Mouse (Mus musculus): ENCODE results near the gene Ddx25. TPM values are rescaled to one million over a fixed set of nuclear protein-coding genes. Genes with fewer than 3 reads are reported as not detected.
A peak's percentile ranks its signal among the peaks of the same experiment; 100 is the strongest.

Gene Ddx25
- total and polyA plus RNA-seq, 2 experiments: 0.01 TPM; not detected in 1

- H3K9ac ChIP-seq (ENCODE audit: low read depth, low read length): no peak overlapping the region
- TF ChIP-seq CTCF (IDR thresholded peaks at IDR 0.05; ENCODE audit: low read depth, low read length): no peak
- TF ChIP-seq POLR2A (IDR thresholded peaks at IDR 0.05; ENCODE audit: extremely low read depth, insufficient read depth, low read length): no peak
- 98% methylated on average over 11 of the region's 11 CpGs for WGBS
- peaks cover 3% of the 10 kb centered on the region for H3K4me1 ChIP-seq (ENCODE audit: control insufficient read depth, insufficient read depth, low read length)
- H3K4me3 ChIP-seq (ENCODE audit: insufficient read depth, low read depth, low read length): no peak overlapping the region
- H3K27ac ChIP-seq (replicated peaks; ENCODE audit: insufficient read depth, low read depth, low read length): no peak overlapping the region
- peaks cover 5% of the 10 kb centered on the region for H3K27me3 ChIP-seq (ENCODE audit: control insufficient read depth, insufficient read depth, low read length)
- H3K79me2 ChIP-seq (ENCODE audit: control insufficient read depth, insufficient read depth, low read length): no peaks in the 10 kb centered on the region; the same call in 1 of the 2 replicates
- H3K36me3 ChIP-seq (ENCODE audit: control insufficient read depth, insufficient read depth, low read length): peaks cover 13% of the 10 kb centered on the region
- no peak for DNase-seq (ENCODE audit: extremely low read depth, low read depth, low spot score)
Observed at GRCm38 (mm10) chr9:35561076-35561475, 2.7 kb upstream of the Ddx25 start.

GRCm38 (mm10) chr9:35559009-35559890, 922 bp upstream of the Ddx25 start:
- H3K9ac ChIP-seq (ENCODE audit: low read depth, low read length): peak overlapping the region; percentile 71
- no peaks in the 10 kb centered on the region; the same call in 1 of the 2 replicates for H3K79me2 ChIP-seq (ENCODE audit: control insufficient read depth, insufficient read depth, low read length)
- no peak for TF ChIP-seq CTCF (IDR thresholded peaks at IDR 0.05; ENCODE audit: low read depth, low read length)
- peak; percentile 53 for TF ChIP-seq POLR2A (IDR thresholded peaks at IDR 0.05; ENCODE audit: extremely low read depth, insufficient read depth, low read length)
- peaks cover 5% of the 10 kb centered on the region for H3K27me3 ChIP-seq (ENCODE audit: control insufficient read depth, insufficient read depth, low read length)
- H3K4me1 ChIP-seq (ENCODE audit: control insufficient read depth, insufficient read depth, low read length): peaks cover 3% of the 10 kb centered on the region
- peak; percentile 73 for DNase-seq (ENCODE audit: extremely low read depth, low read depth, low spot score)
- no peak overlapping the region for H3K27ac ChIP-seq (replicated peaks; ENCODE audit: insufficient read depth, low read depth, low read length)
- WGBS: 1% methylated on average over 31 of the region's 31 CpGs
- 0 out of 2 replicates have a peak, but pooled peaks cover 2% of the 10 kb centered on the region for H3K36me3 ChIP-seq (ENCODE audit: control insufficient read depth, insufficient read depth, low read length)
- H3K4me3 ChIP-seq (ENCODE audit: insufficient read depth, low read depth, low read length): peak overlapping the region; percentile 88

- Histone ChIP-seq H3K36me3 (ENCODE audit: control insufficient read depth, insufficient read depth, low read length) (0 out of 2 replicates have a peak, but pooled peaks cover 2% of the 10 kb centered on the region), H3K9ac (ENCODE audit: low read depth, low read length) (no peak overlapping the region), H3K4me3 (ENCODE audit: insufficient read depth, low read depth, low read length) (no peak overlapping the region), H3K27ac (replicated peaks; ENCODE audit: insufficient read depth, low read depth, low read length) (no peak overlapping the region), H3K27me3 (ENCODE audit: control insufficient read depth, insufficient read depth, low read length) (peaks cover 5% of the 10 kb centered on the region), H3K79me2 (ENCODE audit: control insufficient read depth, insufficient read depth, low read length) (no peaks in the 10 kb centered on the region; the same call in 1 of the 2 replicates), H3K4me1 (ENCODE audit: control insufficient read depth, insufficient read depth, low read length) (peaks cover 3% of the 10 kb centered on the region)
- no peak for TF ChIP-seq POLR2A (IDR thresholded peaks at IDR 0.05; ENCODE audit: extremely low read depth, insufficient read depth, low read length)
- TF ChIP-seq CTCF (IDR thresholded peaks at IDR 0.05; ENCODE audit: low read depth, low read length): no peak
- DNase-seq (ENCODE audit: extremely low read depth, low read depth, low spot score): peak; percentile 43
- 55% methylated on average over 12 of the region's 12 CpGs for WGBS
Observed at GRCm38 (mm10) chr9:35556494-35557102, 1.7 kb downstream of the Ddx25 start.

- H3K27ac ChIP-seq (replicated peaks; ENCODE audit: insufficient read depth, low read depth, low read length): no peak overlapping the region
- no peaks in the 10 kb centered on the region for H3K4me1 ChIP-seq (ENCODE audit: control insufficient read depth, insufficient read depth, low read length)
- no peaks in the 10 kb centered on the region for H3K36me3 ChIP-seq (ENCODE audit: control insufficient read depth, insufficient read depth, low read length)
- H3K79me2 ChIP-seq (ENCODE audit: control insufficient read depth, insufficient read depth, low read length): no peaks in the 10 kb centered on the region
- H3K4me3 ChIP-seq (ENCODE audit: insufficient read depth, low read depth, low read length): no peak overlapping the region
- no peaks in the 10 kb centered on the region for H3K27me3 ChIP-seq (ENCODE audit: control insufficient read depth, insufficient read depth, low read length)
- TF ChIP-seq POLR2A (IDR thresholded peaks at IDR 0.05; ENCODE audit: extremely low read depth, insufficient read depth, low read length): no peak
- TF ChIP-seq CTCF (IDR thresholded peaks at IDR 0.05; ENCODE audit: low read depth, low read length): no peak
- WGBS: 75% methylated on average over 9 of the region's 9 CpGs
- no peak overlapping the region for H3K9ac ChIP-seq (ENCODE audit: low read depth, low read length)
- DNase-seq (ENCODE audit: extremely low read depth, low read depth, low spot score): no peak
Observed at GRCm38 (mm10) chr9:35548455-35548854, 9.9 kb downstream of the Ddx25 start.

GRCm38 (mm10) chr9:35546745-35547144, 11.6 kb downstream of the Ddx25 start:
- 20% methylated on average over 9 of the region's 9 CpGs for WGBS
- no peak overlapping the region for H3K4me3 ChIP-seq (ENCODE audit: insufficient read depth, low read depth, low read length)

More at GRCm38 (mm10) chr9:35546745-35547144, 11.6 kb downstream of the Ddx25 start:
- Histone ChIP-seq H3K27me3 (ENCODE audit: control insufficient read depth, insufficient read depth, low read length) (no peaks in the 10 kb centered on the region), H3K36me3 (ENCODE audit: control insufficient read depth, insufficient read depth, low read length) (no peaks in the 10 kb centered on the region), H3K9ac (ENCODE audit: low read depth, low read length) (no peak overlapping the region), H3K4me1 (ENCODE audit: control insufficient read depth, insufficient read depth, low read length) (no peaks in the 10 kb centered on the region), H3K27ac (replicated peaks; ENCODE audit: insufficient read depth, low read depth, low read length) (no peak overlapping the region), H3K79me2 (ENCODE audit: control insufficient read depth, insufficient read depth, low read length) (no peaks in the 10 kb centered on the region)
- DNase-seq (ENCODE audit: extremely low read depth, low read depth, low spot score): no peak
- TF ChIP-seq POLR2A (IDR thresholded peaks at IDR 0.05; ENCODE audit: extremely low read depth, insufficient read depth, low read length) (no peak), CTCF (IDR thresholded peaks at IDR 0.05; ENCODE audit: low read depth, low read length) (no peak)

All from liver, adult 2 months (tissue).